Mouse (Mus musculus): ENCODE data around the gene Ear1. TPM values are rescaled to one million over a fixed set of nuclear protein-coding genes. Genes with fewer than 3 reads are reported as not detected.
"Not testable (repeated sequence)": the region's sequence is repeated elsewhere in the genome, so short reads cannot be mapped to it uniquely, and the experiment has no call there.

Ear1 gene
- total and polyA plus RNA-seq, 3 experiments: not detected

GRCm38 (mm10) chr14:43860522-43860921 is 14.8 kb downstream of the Ear1 start:
- not testable (repeated sequence) for H3K9ac ChIP-seq (ENCODE audit: control insufficient read depth, low read depth, low read length, poor library complexity, severe bottlenecking); H3K36me3 ChIP-seq (ENCODE audit: control insufficient read depth in 1 of 2, insufficient read depth in 2 of 2, low read length in 2 of 2); H3K4me3 ChIP-seq (ENCODE audit: control insufficient read depth in 1 of 2, insufficient read depth in 1 of 2, low read depth in 2 of 2, low read length in 2 of 2); H3K9me3 ChIP-seq (replicated peaks; ENCODE audit: insufficient read depth, low read length); H3K4me1 ChIP-seq (ENCODE audit: control insufficient read depth in 1 of 2, insufficient read depth in 2 of 2, low read length in 2 of 2); H3K79me2 ChIP-seq (ENCODE audit: control insufficient read depth, insufficient read depth, low read length, poor library complexity); H3K27me3 ChIP-seq (ENCODE audit: control insufficient read depth in 1 of 2, insufficient read depth in 2 of 2, low read length in 2 of 2); H3K27ac ChIP-seq (ENCODE audit: control insufficient read depth, low read depth, low read length)
- peak; percentile 45 for TF ChIP-seq ZC3H11A (IDR thresholded peaks at IDR 0.05; ENCODE audit: low read depth, low read length)
- TF ChIP-seq RAD21 (IDR thresholded peaks at IDR 0.05; ENCODE audit: low read depth, low read length): peak; percentile 57
- TF ChIP-seq SMC3 (IDR thresholded peaks at IDR 0.05; ENCODE audit: low read depth, low read length): peak; percentile 53
- TF ChIP-seq CTCF (IDR thresholded peaks at IDR 0.05 in 2 of 3, conservative IDR thresholded peaks at IDR 0.05 in 1 of 3; ENCODE audit: control insufficient read depth in 1 of 3, insufficient read depth in 1 of 3, low read depth in 2 of 3, low read length in 3 of 3, poor library complexity in 1 of 3, severe bottlenecking in 1 of 3): peak in 2 of 3 experiments; percentile 19 to 51; a peak in 2 of 6 replicates
- DNase-seq (ENCODE audit: low read depth, low spot score): peak; percentile 14

- H3K27me3 ChIP-seq (ENCODE audit: control insufficient read depth in 1 of 2, insufficient read depth in 2 of 2, low read length in 2 of 2); H3K27ac ChIP-seq (ENCODE audit: control insufficient read depth, low read depth, low read length); H3K4me1 ChIP-seq (ENCODE audit: control insufficient read depth in 1 of 2, insufficient read depth in 2 of 2, low read length in 2 of 2); DNase-seq (ENCODE audit: low read depth, low spot score); H3K9ac ChIP-seq (ENCODE audit: control insufficient read depth, low read depth, low read length, poor library complexity, severe bottlenecking); H3K4me3 ChIP-seq (ENCODE audit: control insufficient read depth in 1 of 2, insufficient read depth in 1 of 2, low read depth in 2 of 2, low read length in 2 of 2); H3K9me3 ChIP-seq (replicated peaks; ENCODE audit: insufficient read depth, low read length); H3K79me2 ChIP-seq (ENCODE audit: control insufficient read depth, insufficient read depth, low read length, poor library complexity); H3K36me3 ChIP-seq (ENCODE audit: control insufficient read depth in 1 of 2, insufficient read depth in 2 of 2, low read length in 2 of 2): not testable (repeated sequence)
Measured at GRCm38 (mm10) chr14:43859465-43859864, 15.9 kb downstream of the Ear1 start.

- not testable (repeated sequence) for H3K9me3 ChIP-seq (replicated peaks; ENCODE audit: insufficient read depth, low read length); H3K4me3 ChIP-seq (ENCODE audit: control insufficient read depth in 1 of 2, insufficient read depth in 1 of 2, low read depth in 2 of 2, low read length in 2 of 2); H3K36me3 ChIP-seq (ENCODE audit: control insufficient read depth in 1 of 2, insufficient read depth in 2 of 2, low read length in 2 of 2); DNase-seq (ENCODE audit: low read depth, low spot score); H3K79me2 ChIP-seq (ENCODE audit: control insufficient read depth, insufficient read depth, low read length, poor library complexity); H3K9ac ChIP-seq (ENCODE audit: control insufficient read depth, low read depth, low read length, poor library complexity, severe bottlenecking); H3K4me1 ChIP-seq (ENCODE audit: control insufficient read depth in 1 of 2, insufficient read depth in 2 of 2, low read length in 2 of 2); H3K27ac ChIP-seq (ENCODE audit: control insufficient read depth, low read depth, low read length); H3K27me3 ChIP-seq (ENCODE audit: control insufficient read depth in 1 of 2, insufficient read depth in 2 of 2, low read length in 2 of 2)
Measured at GRCm38 (mm10) chr14:43843949-43844573, 31.3 kb downstream of the Ear1 start.

GRCm38 (mm10) chr14:43840976-43841375 is 34.3 kb downstream of the Ear1 start:
- not testable (repeated sequence) for H3K79me2 ChIP-seq (ENCODE audit: control insufficient read depth, insufficient read depth, low read length, poor library complexity); H3K27me3 ChIP-seq (ENCODE audit: control insufficient read depth in 1 of 2, insufficient read depth in 2 of 2, low read length in 2 of 2); H3K27ac ChIP-seq (ENCODE audit: control insufficient read depth, low read depth, low read length); DNase-seq (ENCODE audit: low read depth, low spot score); H3K9ac ChIP-seq (ENCODE audit: control insufficient read depth, low read depth, low read length, poor library complexity, severe bottlenecking); H3K4me1 ChIP-seq (ENCODE audit: control insufficient read depth in 1 of 2, insufficient read depth in 2 of 2, low read length in 2 of 2); H3K9me3 ChIP-seq (replicated peaks; ENCODE audit: insufficient read depth, low read length); H3K36me3 ChIP-seq (ENCODE audit: control insufficient read depth in 1 of 2, insufficient read depth in 2 of 2, low read length in 2 of 2); H3K4me3 ChIP-seq (ENCODE audit: control insufficient read depth in 1 of 2, insufficient read depth in 1 of 2, low read depth in 2 of 2, low read length in 2 of 2)

GRCm38 (mm10) chr14:43835366-43835765 is 40.0 kb downstream of the Ear1 start:
- not testable (repeated sequence) for DNase-seq (ENCODE audit: low read depth, low spot score); H3K36me3 ChIP-seq (ENCODE audit: control insufficient read depth in 1 of 2, insufficient read depth in 2 of 2, low read length in 2 of 2); H3K9me3 ChIP-seq (replicated peaks; ENCODE audit: insufficient read depth, low read length); H3K4me3 ChIP-seq (ENCODE audit: control insufficient read depth in 1 of 2, insufficient read depth in 1 of 2, low read depth in 2 of 2, low read length in 2 of 2); H3K79me2 ChIP-seq (ENCODE audit: control insufficient read depth, insufficient read depth, low read length, poor library complexity); H3K9ac ChIP-seq (ENCODE audit: control insufficient read depth, low read depth, low read length, poor library complexity, severe bottlenecking); H3K4me1 ChIP-seq (ENCODE audit: control insufficient read depth in 1 of 2, insufficient read depth in 2 of 2, low read length in 2 of 2); H3K27me3 ChIP-seq (ENCODE audit: control insufficient read depth in 1 of 2, insufficient read depth in 2 of 2, low read length in 2 of 2); H3K27ac ChIP-seq (ENCODE audit: control insufficient read depth, low read depth, low read length)

- not testable (repeated sequence) for H3K79me2 ChIP-seq (ENCODE audit: control insufficient read depth, insufficient read depth, low read length, poor library complexity); H3K27ac ChIP-seq (ENCODE audit: control insufficient read depth, low read depth, low read length); H3K4me3 ChIP-seq (ENCODE audit: control insufficient read depth in 1 of 2, insufficient read depth in 1 of 2, low read depth in 2 of 2, low read length in 2 of 2); H3K4me1 ChIP-seq (ENCODE audit: control insufficient read depth in 1 of 2, insufficient read depth in 2 of 2, low read length in 2 of 2); DNase-seq (ENCODE audit: low read depth, low spot score); H3K27me3 ChIP-seq (ENCODE audit: control insufficient read depth in 1 of 2, insufficient read depth in 2 of 2, low read length in 2 of 2); H3K9me3 ChIP-seq (replicated peaks; ENCODE audit: insufficient read depth, low read length); H3K36me3 ChIP-seq (ENCODE audit: control insufficient read depth in 1 of 2, insufficient read depth in 2 of 2, low read length in 2 of 2); H3K9ac ChIP-seq (ENCODE audit: control insufficient read depth, low read depth, low read length, poor library complexity, severe bottlenecking)
Measured at GRCm38 (mm10) chr14:43830385-43830784, 44.9 kb downstream of the Ear1 start.
